9 mouse cellular contexts compared by ENCODE assay signal in the genomic region with DNA sequence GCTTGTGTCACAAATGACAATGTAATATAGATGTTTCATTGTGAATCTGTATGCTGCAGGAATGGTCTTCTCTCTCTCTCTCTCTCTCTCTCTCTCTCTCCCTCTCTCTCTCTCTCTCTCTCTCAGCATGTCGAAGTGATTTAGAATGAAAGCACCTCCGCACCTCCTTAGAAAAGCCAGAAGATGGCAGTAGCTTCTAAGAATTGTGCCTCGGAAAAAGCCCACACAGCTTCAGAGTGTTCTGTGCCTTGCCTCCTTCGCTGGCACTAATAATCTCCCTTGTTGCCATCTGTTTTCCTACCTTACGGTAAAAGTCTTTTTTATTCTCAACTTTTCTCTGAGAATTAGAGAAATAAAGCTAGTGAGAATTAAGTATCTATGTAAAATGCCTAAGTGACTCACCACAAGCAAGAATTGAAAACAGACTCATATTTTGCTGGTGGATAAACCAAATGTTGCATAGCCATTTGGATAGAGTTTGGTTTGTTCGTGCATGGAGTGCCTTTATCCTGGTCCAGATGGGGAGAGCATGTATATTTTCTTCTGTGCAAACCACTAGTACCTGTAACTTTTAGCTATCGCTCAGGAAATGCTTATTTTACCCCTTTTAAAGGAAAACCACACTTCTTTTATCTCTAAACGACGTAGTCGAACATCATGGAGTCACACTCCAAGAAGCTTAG.
DNase-seq lines count a peak whose midpoint lies in the region; ATAC-seq and TF ChIP-seq lines count a peak whose summit lies in the region.
"Had no signal": no experiment of that assay in that cellular context is flagged by ENCODE, and none has a peak within 500 bp of the region (broad histone marks: within the 10 kb centered on the region; RNA-seq: fewer than 3 reads in every experiment).

No protein-coding gene starts in this region.

- H3K9ac ChIP-seq in liver, embryonic 14.5 days (replicated peaks), result no peak overlapping the region
- no peak overlapping the region for H3K9ac ChIP-seq in liver, embryonic 12.5 days
- no peak overlapping the region for H3K9ac ChIP-seq in neural tube, embryonic 15.5 days (replicated peaks)
- H3K9ac ChIP-seq: embryonic facial prominence, embryonic 15.5 days had no signal

- TF ChIP-seq EP300 in liver, embryonic 14.5 days (IDR thresholded peaks at IDR 0.05; ENCODE audit: low read depth), result no peak

- no peaks in the 10 kb centered on the region for H3K4me1 ChIP-seq in liver, embryonic 14.5 days (replicated peaks; ENCODE audit: control insufficient read depth in 2 of 2, insufficient read depth in 2 of 2, low read length in 1 of 2)
- no peaks in the 10 kb centered on the region for H3K4me1 ChIP-seq in liver, embryonic 12.5 days
- no peaks in the 10 kb centered on the region for H3K4me1 ChIP-seq in neural tube, embryonic 15.5 days
- H3K4me1 ChIP-seq: embryonic facial prominence, embryonic 15.5 days had no signal

- no peaks in the 10 kb centered on the region for H3K27me3 ChIP-seq in liver, embryonic 14.5 days (ENCODE audit: control insufficient read depth, insufficient read depth, low read length)
- no peaks in the 10 kb centered on the region for H3K27me3 ChIP-seq in liver, embryonic 12.5 days (replicated peaks)
- H3K27me3 ChIP-seq in neural tube, embryonic 15.5 days (replicated peaks), result no peaks in the 10 kb centered on the region
- H3K27me3 ChIP-seq: embryonic facial prominence, embryonic 15.5 days had no signal

- H3K27ac ChIP-seq in liver, embryonic 14.5 days, result no peak overlapping the region
- no peak overlapping the region for H3K27ac ChIP-seq in liver, embryonic 12.5 days
- no peak overlapping the region for H3K27ac ChIP-seq in neural tube, embryonic 15.5 days (replicated peaks)
- H3K27ac ChIP-seq: embryonic facial prominence, embryonic 15.5 days had no signal

- peak; percentile 6 to 73 for DNase-seq in adrenal gland, adult (ENCODE audit: inconsistent age in 2 of 2, low spot score in 1 of 2)
- no peak for DNase-seq in adrenal gland, postnatal 14 days
- no peak for DNase-seq in liver, embryonic 14.5 days (ENCODE audit: low read depth in 3 of 3, low spot score in 3 of 3)
- no peak for DNase-seq in right cerebral cortex, postnatal 4 days
- no peak for DNase-seq in cerebellum, adult 9-11 months

- peak; percentile 9; the same call in 1 of the 2 replicates for TF ChIP-seq CTCF in liver, embryonic 14.5 days (IDR thresholded peaks at IDR 0.05; ENCODE audit: low read depth)

- H3K9me3 ChIP-seq in liver, embryonic 14.5 days (ENCODE audit: control insufficient read depth, low read length), result no peaks in the 10 kb centered on the region
- H3K9me3 ChIP-seq in liver, embryonic 12.5 days (replicated peaks), result no peaks in the 10 kb centered on the region
- H3K9me3 ChIP-seq in neural tube, embryonic 15.5 days (replicated peaks), result no peaks in the 10 kb centered on the region
- H3K9me3 ChIP-seq: embryonic facial prominence, embryonic 15.5 days had no signal

- no peaks in the 10 kb centered on the region for H3K36me3 ChIP-seq in liver, embryonic 14.5 days (replicated peaks; ENCODE audit: control insufficient read depth, insufficient read depth, low read depth)
- H3K36me3 ChIP-seq in liver, embryonic 12.5 days, result no peaks in the 10 kb centered on the region
- H3K36me3 ChIP-seq in neural tube, embryonic 15.5 days, result no peaks in the 10 kb centered on the region
- H3K36me3 ChIP-seq: embryonic facial prominence, embryonic 15.5 days had no signal

- H3K4me2 ChIP-seq in liver, embryonic 14.5 days (ENCODE audit: low read depth), result no peak overlapping the region
- H3K4me2 ChIP-seq in liver, embryonic 12.5 days, result no peak overlapping the region
- no peak overlapping the region for H3K4me2 ChIP-seq in neural tube, embryonic 15.5 days
- H3K4me2 ChIP-seq: embryonic facial prominence, embryonic 15.5 days had no signal

- no peak overlapping the region for H3K4me3 ChIP-seq in liver, embryonic 14.5 days (ENCODE audit: insufficient read depth in 1 of 2, low read depth in 2 of 2, low read length in 2 of 2)
- no peak overlapping the region for H3K4me3 ChIP-seq in liver, embryonic 12.5 days
- H3K4me3 ChIP-seq in neural tube, embryonic 15.5 days (replicated peaks), result no peak overlapping the region
- H3K4me3 ChIP-seq: embryonic facial prominence, embryonic 15.5 days had no signal

- WGBS in liver, embryonic 14.5 days (ENCODE audit: insufficient replicate concordance), result 39% methylated on average over 10 of the region's 10 CpGs
- 39% methylated on average over 10 of the region's 10 CpGs for WGBS in liver, embryonic 12.5 days (ENCODE audit: insufficient replicate concordance)
- 35% methylated on average over 10 of the region's 10 CpGs for WGBS in neural tube, embryonic 15.5 days

- ATAC-seq in liver, embryonic 14.5 days (ENCODE audit: insufficient read depth), result no peak
- ATAC-seq in liver, embryonic 12.5 days, result no peak
- ATAC-seq in granulocyte monocyte progenitor cell, adult 5-6 weeks (replicated peaks; ENCODE audit: poor library complexity, severe bottlenecking), result peak; percentile 66
- ATAC-seq in neural tube, embryonic 15.5 days (ENCODE audit: low FRiP score), result peak; percentile 90

Comparison
In these comparisons a context has a peak if more than half of its experiments do, and no peak if none do; other contexts are left out.
1. DNase-seq: peak in adrenal gland, adult (2 of 2); none in adrenal gland, postnatal 14 days (single experiment), liver, embryonic 14.5 days (0 of 3), right cerebral cortex, postnatal 4 days (single experiment) and cerebellum, adult 9-11 months (single experiment).
2. ATAC-seq: peak in granulocyte monocyte progenitor cell, adult 5-6 weeks (single experiment) and neural tube, embryonic 15.5 days (single experiment); none in liver, embryonic 14.5 days (single experiment) and liver, embryonic 12.5 days (single experiment).